Mouse (Mus musculus) kidney, embryonic 16.5 days (tissue): ENCODE measurements around the gene Gm21860. TPM values are rescaled to one million over a fixed set of nuclear protein-coding genes. Genes with fewer than 3 reads are reported as not detected.
"Not testable (repeated sequence)": the region's sequence is repeated elsewhere in the genome, so short reads cannot be mapped to it uniquely, and the experiment has no call there.

Source experiments
- ATAC-seq: fragments of 200-750 bp; cut with Nextera tagmentation; 2 replicates; pipeline ENCODE4 v1.8.0; 2017; ENCODE audit warnings: moderate TSS enrichment; ENCODE audit not compliant: low FRiP score, low TSS enrichment
- H3K27ac ChIP-seq: fragments of 300-500 bp; sonication (generic); 2 replicates; pipeline ENCODE4 v1.5.1; 2014; ENCODE audit warnings: low read length
- H3K27me3 ChIP-seq: fragments of 300-500 bp; sonication (generic); 2 replicates; pipeline ENCODE4 v1.6.1; 2014; ENCODE audit warnings: low read length, control low read depth, mixed read lengths; ENCODE audit not compliant: insufficient read depth
- H3K36me3 ChIP-seq: fragments of 300-500 bp; sonication (generic); 2 replicates; pipeline ENCODE4 v1.6.1; 2014; ENCODE audit warnings: low read length, control low read depth, mixed read lengths; ENCODE audit not compliant: insufficient read depth
- H3K4me1 ChIP-seq: fragments of 300-500 bp; sonication (generic); 2 replicates; pipeline ENCODE4 v1.6.1; 2014; ENCODE audit warnings: low read length, control low read depth, mixed read lengths; ENCODE audit not compliant: insufficient read depth
- H3K4me2 ChIP-seq: fragments of 300-500 bp; sonication (generic); replicated peaks from 2 replicates; pipeline ENCODE4 v1.6.1; 2014; ENCODE audit warnings: low read depth, low read length
- H3K4me3 ChIP-seq: fragments of 300-500 bp; sonication (generic); 2 replicates; pipeline ENCODE4 v1.5.1; 2014; ENCODE audit warnings: mild to moderate bottlenecking, low read length
- H3K9ac ChIP-seq: fragments of 300-500 bp; sonication (generic); replicated peaks from 2 replicates; pipeline ENCODE4 v1.6.1; 2014; ENCODE audit warnings: low read length
- H3K9me3 ChIP-seq: fragments of 300-500 bp; sonication (generic); 2 replicates; pipeline ENCODE4 v1.6.1; 2016; ENCODE audit warnings: low read length, control low read depth
- WGBS: fragments of 180-500 bp; shearing (Covaris S2); extraction: QIAGEN DNeasy Blood & Tissue Kit; methylation state at CpG from one replicate; pipeline ENCODE4 v1.1.7; 2014; 5-methylcytosine and 5-hydroxymethylcytosine counted together
- polyA plus RNA-seq: library from polyadenylated mRNA; unstranded; fragments of >200 nt; fragmentation: Nextera tagmentation; extraction: Ambion mirVana; gene quantifications from 2 replicates; pipeline ENCODE4 v1.2.1, GENCODE M21; 2015

Gm21860 gene
- polyA plus RNA-seq, 1 experiment from 2014 or later: not detected

DNA sequence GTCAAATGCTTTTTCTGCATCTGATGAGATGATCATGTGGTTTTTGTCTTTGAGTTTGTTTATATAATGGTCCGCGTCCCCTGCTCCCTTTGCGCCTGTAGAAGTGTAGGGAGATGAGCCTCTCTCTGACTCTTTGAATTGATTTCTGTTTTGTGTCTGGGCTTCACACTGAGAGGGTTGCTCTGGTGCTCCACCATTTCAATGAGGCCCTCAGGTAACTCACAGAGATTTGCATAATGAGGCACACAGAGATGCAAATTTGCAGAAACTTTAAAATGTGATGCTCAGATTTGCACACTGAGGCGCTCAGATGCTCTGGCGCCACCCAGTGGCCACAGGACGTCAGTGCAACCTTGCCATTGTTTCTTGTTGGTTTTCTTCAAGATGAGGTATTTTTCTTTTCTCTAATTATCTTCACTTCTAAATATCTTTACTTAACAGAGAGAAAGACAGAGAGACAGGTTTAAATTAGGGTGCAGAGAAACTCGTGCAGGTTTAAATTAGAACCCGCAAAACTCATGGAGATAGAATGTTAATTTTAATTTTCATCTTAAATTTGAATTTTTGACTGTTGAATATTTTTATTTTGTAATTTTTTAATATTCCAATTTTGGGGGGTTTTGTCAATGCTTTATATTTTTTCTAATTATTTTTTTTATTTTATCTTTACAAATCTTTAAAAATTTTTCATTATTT is 30.5 kb downstream of the Gm21860 start:
- not testable (repeated sequence) for H3K4me3 ChIP-seq, H3K9ac ChIP-seq, H3K36me3 ChIP-seq, H3K27ac ChIP-seq, H3K27me3 ChIP-seq, H3K4me2 ChIP-seq, H3K9me3 ChIP-seq, H3K4me1 ChIP-seq
- peak; percentile 91 for ATAC-seq
- 58% methylated on average over 8 of the region's 8 CpGs for WGBS

DNA sequence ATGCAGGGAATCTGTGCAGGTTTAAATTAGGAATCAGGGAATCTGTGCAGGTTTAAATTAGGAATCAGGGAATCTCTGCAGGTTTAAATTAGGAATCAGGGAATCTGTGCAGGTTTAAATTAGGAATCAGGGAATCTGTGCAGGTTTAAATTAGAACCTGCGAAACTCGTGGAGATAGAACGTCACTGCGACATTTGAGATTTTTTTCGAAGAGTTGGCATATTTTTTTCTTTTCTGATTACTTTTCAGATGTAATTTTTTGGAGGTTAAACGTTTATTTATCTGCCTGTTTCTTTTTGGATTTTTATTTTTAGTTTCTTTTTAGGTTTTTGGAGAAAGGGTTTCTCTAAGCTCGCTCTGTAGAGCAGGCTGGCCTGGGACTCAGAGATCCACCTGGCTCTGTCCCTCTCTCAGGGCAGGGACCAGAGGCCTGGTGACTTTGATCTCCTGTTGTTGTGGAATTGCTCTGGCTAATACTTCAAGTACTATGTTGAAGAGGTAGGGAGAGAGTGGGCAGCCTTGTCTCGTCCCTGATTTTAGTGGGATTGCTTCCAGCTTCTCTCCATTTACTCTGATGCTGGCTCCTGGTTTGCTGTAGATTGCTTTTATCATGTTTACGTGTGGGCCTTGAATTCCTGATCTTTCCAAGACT is 31.2 kb downstream of the Gm21860 start:
- peak; percentile 75 for ATAC-seq
- WGBS: 70% methylated on average over 8 of the region's 9 CpGs
- not testable (repeated sequence) for H3K4me1 ChIP-seq, H3K9ac ChIP-seq, H3K4me3 ChIP-seq, H3K27me3 ChIP-seq, H3K36me3 ChIP-seq, H3K4me2 ChIP-seq, H3K9me3 ChIP-seq, H3K27ac ChIP-seq

DNA sequence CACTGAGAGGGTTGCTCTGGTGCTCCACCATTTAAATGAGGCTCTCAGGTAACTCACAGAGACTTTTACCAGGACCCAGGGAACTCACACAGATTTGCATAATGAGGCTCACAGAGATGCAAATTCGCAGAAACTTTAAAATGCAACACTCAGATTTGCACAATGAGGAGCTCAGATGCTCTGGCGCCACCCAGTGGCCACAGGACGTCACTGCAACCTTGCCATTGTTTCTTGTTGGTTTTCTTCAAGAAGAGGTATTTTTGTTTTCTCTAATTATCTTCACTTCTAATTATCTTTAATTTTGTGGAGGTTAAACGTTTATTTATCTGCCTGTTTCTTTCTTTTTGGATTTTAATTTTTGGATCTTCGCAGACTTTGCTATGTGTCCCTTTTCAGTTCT is 34.1 kb downstream of the Gm21860 start:
- H3K9ac ChIP-seq, ATAC-seq, H3K27ac ChIP-seq, H3K4me3 ChIP-seq, H3K9me3 ChIP-seq, H3K4me2 ChIP-seq, H3K36me3 ChIP-seq, H3K4me1 ChIP-seq, H3K27me3 ChIP-seq: not testable (repeated sequence)
- WGBS: 43% methylated on average over 5 of the region's 5 CpGs

DNA sequence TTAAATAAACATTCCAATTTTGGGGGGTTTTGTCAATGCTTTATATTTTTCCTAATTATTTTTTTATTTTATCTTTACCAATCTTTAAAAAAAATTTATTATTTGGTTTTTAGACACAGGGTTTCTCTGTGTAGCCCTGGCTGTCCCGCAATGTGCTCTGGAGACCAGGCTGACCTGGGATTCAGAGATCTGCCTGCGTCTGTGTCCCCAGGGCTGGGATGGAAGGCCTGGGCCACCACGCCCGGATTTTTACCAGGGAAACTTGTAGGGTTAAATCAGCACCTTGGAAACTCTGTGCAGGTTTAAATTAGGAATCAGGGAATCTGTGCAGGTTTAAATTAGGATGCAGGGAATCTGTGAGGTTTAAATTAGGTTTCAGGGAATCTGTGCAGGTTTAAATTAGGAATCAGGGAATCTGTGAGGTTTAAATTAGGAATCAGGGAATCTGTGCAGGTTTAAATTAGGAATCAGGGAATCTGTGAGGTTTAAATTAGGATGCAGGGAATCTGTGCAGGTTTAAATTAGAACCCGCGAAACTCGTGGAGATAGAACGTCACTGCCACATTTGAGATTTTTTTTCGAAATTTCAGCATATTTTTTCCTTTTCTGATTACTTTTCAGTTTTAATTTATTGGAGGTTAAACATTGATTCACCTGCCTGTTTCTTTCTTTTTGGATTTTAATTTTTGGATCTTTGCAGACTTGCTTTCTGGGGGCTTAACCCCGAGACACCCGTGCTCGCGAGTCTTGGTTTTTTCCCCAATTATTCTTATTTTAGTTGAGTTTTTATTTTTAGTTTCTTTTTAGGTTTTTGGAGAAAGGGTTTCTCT is 35.0 kb downstream of the Gm21860 start:
- not testable (repeated sequence) for H3K4me2 ChIP-seq, ATAC-seq, H3K27ac ChIP-seq, H3K4me1 ChIP-seq, H3K4me3 ChIP-seq, H3K9me3 ChIP-seq, H3K36me3 ChIP-seq, H3K9ac ChIP-seq, H3K27me3 ChIP-seq
- WGBS: 79% methylated on average over 13 of the region's 13 CpGs

DNA sequence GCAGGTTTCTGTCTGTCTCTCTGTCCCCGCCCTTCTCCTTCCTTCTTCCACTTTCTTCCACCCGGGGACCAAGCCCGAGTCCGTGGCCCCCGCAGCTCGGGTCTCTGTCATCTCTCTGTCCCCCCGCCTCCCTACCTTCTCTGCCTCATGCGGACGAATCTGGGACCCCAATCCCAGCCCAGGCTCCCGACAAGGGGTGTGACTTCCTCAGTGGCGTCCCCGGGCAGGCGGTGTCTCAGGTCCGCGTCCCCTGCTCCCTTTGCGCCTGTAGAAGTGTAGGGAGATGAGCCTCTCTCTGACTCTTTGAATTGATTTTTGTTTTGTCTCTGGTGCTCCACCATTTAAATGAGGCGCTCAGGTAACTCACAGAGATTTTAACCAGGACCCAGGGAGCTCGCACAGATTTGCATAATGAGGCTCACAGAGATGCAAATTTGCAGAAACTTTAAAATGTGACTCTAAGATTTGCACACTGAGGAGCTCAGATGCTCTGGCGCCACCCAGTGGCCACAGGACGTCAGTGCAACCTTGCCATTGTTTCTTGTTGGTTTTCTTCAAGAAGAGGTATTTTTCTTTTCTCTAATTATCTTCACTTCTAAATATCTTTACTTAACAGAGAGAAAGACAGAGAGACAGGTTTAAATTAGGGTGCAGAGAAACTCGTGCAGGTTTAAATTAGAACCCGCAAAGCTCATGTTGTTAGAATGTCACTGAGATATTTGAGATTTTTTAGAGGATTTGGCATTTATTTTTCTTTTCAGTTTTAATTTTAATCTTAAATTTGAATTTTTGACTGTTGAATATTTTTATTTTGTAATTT is 35.8 kb downstream of the Gm21860 start:
- not testable (repeated sequence) for H3K4me1 ChIP-seq, H3K9ac ChIP-seq, H3K27me3 ChIP-seq, H3K4me3 ChIP-seq, H3K4me2 ChIP-seq, H3K27ac ChIP-seq, H3K9me3 ChIP-seq, H3K36me3 ChIP-seq
- 74% methylated on average over 17 of the region's 22 CpGs for WGBS
- ATAC-seq: peak; percentile 94

DNA sequence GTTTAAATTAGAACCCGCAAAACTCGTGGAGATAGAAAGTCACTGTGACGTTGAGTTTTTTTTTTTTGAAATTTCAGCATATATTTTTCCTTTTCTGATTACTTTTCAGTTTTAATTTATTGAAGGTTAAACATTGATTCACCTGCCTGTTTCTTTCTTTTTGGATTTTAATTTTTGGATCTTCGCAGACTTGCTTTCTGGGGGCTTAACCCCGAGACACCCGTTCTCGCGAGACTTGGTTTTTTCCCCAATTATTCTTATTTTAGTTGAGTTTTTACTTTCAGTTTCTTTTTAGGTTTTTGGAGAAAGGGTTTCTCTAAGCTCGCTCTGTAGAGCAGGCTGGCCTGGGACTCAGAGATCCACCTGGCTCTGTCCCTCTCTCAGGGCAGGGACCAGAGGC is 36.6 kb downstream of the Gm21860 start:
- not testable (repeated sequence) for H3K4me2 ChIP-seq, H3K27me3 ChIP-seq, H3K27ac ChIP-seq, H3K9me3 ChIP-seq, H3K36me3 ChIP-seq, H3K4me1 ChIP-seq, H3K9ac ChIP-seq, H3K4me3 ChIP-seq, ATAC-seq
- 80% methylated on average over 6 of the region's 9 CpGs for WGBS

DNA sequence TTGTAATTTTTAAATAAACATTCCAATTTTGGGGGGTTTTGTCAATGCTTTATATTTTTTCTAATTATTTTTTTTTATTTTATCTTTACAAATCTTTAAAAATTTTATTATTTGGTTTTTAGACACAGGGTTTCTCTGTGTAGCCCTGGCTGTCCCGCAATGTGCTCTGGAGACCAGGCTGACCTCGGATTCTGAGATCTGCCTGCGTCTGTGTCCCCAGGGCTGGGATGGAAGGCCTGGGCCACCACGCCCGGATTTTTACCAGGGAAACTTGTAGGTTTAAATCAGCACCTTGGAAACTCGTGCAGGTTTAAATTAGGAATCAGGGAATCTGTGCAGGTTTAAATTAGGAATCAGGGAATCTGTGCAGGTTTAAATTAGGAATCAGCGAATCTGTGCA is 37.1 kb downstream of the Gm21860 start:
- H3K9me3 ChIP-seq, H3K4me2 ChIP-seq, H3K27me3 ChIP-seq, ATAC-seq, H3K9ac ChIP-seq, H3K4me1 ChIP-seq, H3K36me3 ChIP-seq, H3K4me3 ChIP-seq, H3K27ac ChIP-seq: not testable (repeated sequence)
- 70% methylated on average over 7 of the region's 7 CpGs for WGBS

Other genes with a start within 250 kb of the Gm21860 start
- gene Gm47283, start 29.9 kb upstream of the Gm21860 start, polyA plus RNA-seq: not detected in 2 replicates
- not detected in 2 replicates for gene Gm21748, start 84.4 kb upstream of the Gm21860 start, polyA plus RNA-seq